Mouse (Mus musculus) c-Kit-negative CD71-positive TER-119-positive erythroid progenitor cells, embryonic 14.5 days (primary cell): ENCODE measurements at regions not wholly inside any gene's neighbourhood (a gene's known extent, or its start where the extent isn't known, plus 50 kb on each side); places are given as distances from the start of the nearest gene placed in this dataset.

Experiments used
- DNase-seq: peaks from one replicate; pipeline ENCODE4 v3.0.0-alpha.2; 2013; ENCODE audit warnings: low read depth, low spot score

DNA sequence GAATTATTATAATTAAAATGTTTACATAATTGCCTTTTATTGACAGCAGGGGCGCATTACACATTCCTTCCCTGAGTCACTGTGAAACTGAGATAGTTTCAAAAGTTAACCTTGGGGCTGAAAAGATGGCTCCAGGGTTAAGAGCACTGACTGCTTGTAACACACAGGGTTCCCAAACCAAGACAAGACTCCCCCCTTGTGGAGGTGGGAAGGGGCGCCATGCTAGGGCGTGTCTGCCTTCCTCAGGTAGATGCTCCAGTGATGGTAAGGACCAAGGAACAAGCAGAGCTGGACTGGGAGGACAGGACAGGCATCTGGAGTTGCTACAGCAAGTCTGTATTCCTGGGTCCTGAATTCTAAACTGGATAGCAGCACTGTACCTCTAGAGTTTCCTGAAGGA, 351.9 kb downstream of the Tbc1d22a start:
- DNase-seq, result no peak

DNA sequence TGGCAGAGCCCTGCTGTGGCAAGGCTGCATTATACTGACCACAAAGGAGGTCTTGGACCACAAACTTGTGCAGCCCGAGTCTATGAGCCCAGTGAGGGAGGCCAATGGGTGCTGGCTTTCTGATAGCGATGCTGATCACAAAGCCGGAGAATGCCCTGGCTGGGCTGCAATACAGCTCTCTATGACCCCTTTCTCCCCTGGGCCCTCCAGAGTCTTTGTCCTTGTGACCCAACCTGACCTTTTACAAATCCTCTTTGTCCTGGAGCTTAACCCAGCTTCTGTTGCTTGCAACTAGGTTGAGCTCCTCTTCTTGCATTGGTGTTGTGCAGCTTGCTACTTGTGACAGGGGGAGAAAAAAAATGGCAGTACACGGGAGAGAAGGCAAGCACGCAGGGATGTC, 360.1 kb downstream of the Tbc1d22a start:
- no peak for DNase-seq

DNA sequence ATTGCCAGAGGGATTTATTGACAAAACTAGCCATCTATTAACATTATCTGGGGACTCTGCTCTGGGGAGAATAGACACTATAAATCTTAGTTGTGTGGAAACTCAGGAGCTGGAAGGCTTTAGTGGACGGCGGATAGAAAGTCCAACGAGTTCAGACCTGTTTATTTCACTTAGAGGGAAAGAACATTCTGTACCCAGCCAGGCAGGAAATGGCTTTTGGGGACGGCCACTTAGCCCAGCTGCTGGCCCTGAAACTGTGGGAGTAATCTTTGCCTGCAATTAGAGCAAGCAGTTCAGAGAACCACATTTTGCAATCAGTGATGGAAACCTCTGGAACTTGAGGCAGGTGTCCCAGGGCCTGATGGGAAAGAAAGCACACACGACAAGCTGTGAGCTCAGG, 362.4 kb downstream of the Tbc1d22a start:
- no peak for DNase-seq

DNA sequence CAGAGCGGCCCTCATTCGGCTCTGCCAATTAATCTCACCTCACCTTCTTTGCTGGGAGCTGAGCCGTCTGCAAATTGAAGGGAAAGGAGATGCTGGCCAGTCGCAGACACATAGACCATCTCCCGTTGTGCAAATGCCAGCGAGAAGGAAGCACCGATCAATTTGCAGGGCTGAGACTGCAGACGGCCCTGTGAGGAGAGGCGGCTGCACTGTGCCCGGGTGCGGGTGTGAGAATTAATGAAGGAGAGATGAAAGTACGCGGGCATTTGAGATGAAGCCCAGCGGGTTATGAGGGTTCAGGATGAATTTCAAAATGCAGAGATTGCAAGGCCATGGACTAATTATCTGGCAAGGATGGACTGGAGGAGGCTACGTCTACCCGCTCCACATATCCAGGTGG, 364.4 kb downstream of the Tbc1d22a start:
- DNase-seq, result no peak

DNA sequence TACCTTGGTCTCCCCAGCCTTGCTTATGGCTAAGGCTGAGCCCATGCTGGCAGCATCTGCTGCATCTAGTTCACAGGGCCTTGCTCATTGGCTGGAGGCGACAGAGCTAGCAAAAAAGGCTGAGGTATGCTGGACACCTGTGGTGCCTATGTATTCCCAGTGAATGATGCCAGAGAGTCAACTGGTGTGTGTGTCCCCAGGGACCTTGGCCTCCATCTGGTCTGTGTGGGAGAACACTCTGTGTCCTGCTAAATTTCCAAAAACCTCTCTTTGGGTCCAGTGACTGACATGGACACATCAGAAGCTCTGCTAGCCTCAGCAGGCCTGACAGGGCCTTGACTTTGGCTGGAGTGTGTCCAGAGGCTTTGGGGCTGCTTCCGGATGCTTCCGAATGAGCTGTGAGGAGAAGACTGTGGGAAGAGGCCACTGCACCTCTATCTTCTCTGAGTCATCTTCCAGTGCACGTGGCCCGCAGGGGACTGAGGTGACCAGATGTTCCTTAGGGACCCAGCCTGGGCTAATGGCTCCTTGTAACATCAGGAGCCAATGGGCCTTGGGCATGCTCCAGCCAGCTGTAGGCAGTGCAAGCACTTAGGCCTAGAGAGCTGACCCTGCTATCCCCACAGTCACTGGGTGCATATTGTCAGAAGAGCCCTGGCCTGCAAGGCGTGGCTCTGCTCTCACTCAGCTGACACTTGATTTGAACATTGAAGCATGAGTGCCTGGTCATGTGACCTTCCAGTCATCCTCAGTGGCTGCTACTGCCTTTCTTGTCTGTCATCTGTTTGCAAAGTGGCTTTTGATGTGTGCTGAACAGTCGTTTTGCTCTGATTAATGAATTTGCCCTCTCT, 368.2 kb downstream of the Tbc1d22a start:
- no peak for DNase-seq

DNA sequence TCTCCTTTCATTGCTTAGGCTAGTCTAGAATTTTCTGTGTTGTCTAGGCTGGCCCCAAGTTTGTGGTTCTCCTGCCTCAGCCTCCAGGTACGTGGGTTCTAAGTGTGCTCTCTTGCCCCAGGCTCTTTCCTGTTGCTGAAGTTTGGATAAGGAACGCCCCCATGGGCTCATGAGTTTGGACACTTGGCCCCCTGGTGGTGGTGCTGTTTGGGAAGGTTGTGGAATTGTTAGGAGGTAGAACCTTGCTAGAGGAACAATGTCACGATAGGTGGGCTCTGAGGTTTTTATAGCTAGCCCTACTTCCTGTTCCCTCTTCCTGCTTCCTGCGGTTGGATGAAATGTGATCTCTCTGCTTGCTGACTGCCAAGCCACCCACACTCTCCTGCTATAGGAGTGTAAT, 371.5 kb downstream of the Tbc1d22a start:
- DNase-seq, result no peak

DNA sequence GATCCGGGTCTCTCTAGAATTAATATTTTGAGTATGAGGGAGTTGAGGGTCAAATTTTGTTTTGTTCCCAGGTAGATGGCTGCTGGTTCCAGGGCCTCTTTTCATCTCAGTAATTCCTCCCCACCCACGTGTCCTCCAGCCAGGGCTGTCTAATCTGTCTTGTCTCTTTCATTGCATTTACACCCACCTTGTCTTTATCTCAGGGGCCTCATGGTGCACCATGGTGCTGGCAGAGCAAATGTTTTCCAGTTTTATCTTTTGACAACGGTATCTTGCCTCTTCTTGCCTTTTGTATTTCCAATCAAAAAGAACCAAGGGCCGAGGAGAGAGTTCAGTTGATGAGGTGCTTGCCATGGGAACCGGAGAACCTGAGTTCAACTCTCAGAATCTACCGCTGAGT, 372.9 kb downstream of the Tbc1d22a start:
- DNase-seq, result no peak

DNA sequence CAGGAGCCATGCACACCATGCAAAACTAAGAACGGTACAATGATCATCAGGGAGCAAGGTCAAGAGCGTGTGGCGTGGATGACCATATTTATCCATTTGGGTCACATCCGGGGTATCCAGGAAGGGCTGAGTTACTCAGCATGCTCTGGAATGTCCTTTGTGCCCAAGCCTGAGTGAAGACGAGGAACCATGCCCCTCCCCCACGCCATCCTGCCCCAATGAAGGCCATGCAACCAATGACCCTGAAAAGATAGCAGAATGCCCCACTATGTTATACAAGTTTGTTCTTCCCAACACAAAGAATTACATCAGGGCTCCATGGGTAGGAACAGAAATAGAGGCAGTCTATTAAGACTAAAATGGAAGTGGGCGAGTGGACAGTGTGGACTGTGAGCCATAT, 375.8 kb downstream of the Tbc1d22a start:
- no peak for DNase-seq

DNA sequence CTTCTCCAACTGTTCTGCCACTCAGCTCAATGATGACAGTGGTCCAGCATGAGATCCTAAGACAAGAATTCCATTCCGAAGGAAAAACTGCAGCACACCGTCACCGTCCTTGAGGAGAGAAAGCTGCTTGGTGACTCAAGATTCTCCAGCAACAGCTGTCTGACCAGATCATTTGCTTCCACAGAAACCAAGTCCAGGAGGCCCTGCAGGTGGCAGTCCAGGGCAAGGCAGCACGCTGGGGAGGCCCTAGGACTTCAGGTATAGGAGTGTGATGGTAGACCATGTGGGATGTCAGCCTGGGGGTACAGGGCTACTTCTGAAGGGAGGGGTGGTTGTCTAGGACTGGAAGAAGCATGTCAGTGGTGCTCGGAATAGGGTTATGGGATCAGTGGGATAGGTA, 376.6 kb downstream of the Tbc1d22a start:
- DNase-seq, result no peak

DNA sequence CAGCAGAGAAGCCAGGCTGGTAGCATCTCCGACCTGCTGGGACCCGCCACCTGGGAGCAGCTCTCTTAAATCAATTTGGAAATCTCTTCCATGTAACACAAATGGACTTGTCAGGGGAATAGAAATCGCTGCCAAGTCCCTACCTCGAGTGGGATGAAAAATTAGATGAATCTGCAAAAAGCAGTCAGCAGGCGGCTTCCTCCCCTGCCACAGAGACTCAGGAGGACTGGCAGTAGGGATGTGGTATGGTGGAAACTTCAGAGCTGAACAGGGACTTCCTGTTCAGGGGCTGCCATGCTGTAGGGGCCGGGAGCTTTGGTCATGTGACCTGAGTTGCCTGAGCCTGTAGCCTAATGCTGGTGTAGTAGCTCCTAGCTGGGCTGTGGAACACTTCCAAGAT, 379.1 kb downstream of the Tbc1d22a start:
- no peak for DNase-seq

DNA sequence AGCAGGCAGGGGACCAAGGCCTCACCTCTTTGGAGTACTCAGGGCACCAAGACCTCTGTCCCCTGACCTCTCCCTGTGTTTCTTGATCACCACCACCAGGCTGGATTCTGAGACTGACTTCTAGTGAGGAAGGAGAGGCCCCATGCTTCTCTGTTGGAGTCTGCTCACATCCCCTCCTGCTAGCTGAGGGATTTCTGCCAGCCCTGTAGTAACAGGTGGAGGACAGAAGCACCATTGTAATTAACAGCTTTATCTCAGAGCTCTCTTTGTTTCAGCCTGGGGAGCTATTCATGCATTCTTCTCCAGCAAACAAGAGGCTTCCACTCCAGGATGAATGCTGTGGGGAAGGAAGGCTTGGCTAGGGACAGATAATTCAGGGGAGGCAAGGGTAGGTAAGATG, 392.2 kb downstream of the Tbc1d22a start:
- DNase-seq, result no peak

DNA sequence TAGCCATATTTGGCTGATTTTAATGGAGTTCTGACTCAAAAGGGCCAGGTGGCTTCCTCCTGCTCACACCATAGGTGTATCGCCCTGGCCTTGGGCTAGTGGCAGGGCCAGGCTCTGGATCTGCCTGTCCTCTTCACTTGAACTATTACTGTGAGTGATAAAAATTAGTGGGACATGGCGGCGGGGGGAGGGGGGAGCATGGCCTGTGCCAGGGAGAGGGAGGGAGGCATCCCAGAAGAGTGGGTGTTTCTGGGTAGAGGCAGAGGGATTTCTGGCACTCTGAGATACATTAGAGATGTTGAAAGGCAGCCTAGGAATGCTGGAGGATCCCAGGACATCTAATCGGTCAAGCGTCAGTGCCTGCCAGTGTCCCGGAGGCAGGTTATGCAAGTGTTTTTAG, 395.4 kb downstream of the Tbc1d22a start:
- DNase-seq, result no peak

DNA sequence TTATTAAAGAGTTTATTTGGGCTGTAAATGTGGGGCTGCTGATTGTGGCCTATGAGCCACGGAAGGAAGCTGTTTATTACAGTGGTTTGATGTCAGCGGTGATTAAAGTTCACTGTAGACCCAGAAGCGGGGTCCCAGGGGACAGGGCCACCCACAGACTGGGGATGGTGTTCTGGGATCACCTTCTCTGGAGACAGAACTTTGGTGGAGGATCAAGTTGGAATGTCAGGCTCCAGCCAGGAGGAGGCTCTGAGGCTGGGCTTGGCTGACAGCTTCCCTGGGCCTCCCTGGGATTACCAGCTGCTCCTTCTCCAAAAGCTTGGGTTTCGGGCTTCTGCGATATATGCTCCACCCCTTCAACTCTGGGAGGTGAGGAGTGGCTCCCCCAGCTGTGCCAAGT, 417.1 kb downstream of the Tbc1d22a start:
- no peak for DNase-seq

DNA sequence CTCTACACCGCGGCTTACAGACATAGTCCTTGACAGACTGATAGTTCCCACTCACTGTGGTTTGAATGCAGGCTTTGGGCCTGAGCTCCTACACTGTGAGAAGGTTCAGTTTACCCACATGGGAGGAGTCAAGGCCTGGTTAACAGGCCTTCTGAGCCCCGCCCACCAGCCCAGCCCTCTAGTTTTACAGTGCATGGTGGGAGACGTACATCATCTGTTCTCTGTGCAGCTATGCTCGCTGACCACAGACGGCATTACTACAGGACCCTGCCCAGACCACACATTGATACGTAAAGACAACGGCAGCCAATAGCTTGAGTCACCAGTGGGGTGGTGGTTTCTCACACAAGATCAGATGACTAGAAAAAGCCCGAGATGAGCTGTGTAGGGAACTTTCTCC, 431.0 kb downstream of the Tbc1d22a start:
- no peak for DNase-seq

DNA sequence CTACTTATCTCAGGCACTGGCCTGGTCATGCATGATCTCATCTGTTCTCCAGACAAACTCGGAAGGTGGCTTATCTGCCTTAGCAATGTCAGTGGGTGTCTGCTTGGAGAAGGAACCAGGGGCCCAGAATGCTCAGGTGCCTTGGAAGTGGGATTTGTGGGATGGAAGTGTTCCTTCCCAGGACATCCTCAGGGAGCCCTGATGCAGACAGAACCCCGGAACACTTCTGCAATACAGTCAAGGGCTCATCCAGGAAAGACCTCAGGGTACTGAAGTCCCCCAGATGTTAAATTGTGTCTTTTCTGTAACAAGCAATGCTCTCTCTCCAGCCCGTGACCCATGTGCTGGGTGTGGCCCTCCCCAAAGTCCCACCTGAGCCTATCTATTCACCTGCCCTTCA, 433.9 kb downstream of the Tbc1d22a start:
- DNase-seq, result no peak

DNA sequence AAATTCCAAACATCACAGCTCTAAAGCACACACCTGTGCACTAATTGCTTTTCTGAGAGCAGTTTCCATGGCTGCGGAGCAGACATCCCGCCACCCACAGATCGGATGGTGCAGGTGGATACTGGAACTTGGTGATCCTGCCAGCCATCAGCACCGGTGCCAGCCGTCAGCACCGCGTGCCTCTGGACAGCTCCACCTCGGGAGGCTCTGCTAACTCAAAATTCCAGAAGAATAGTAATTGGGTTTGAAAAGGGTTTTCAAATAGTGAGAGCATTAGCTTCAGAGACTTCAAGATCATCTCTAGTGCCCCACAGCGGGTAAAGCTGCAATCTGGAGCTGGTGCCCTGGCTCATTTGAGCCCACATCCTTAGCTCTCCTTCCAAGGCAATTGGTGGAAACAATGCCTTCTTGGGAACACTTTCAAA, 458.8 kb downstream of the Tbc1d22a start:
- DNase-seq, result no peak

DNA sequence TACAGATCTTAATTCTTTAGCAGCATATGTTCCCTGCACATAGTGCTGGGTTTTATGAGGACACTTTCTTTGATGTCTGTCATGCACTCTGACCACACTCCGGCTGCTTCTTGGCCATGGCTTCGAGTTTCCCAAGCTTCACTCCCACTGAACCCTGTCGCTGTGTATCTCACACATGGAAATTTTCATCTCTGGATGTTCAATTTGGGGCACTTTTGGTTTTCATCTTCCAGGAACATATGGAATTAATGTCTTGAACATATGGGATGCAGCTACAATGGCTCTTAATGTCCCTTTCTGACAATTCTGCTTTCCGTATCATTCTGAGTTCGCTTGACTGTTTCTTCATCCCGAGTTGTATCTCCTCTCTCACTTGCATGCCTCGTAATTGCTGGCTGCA, 462.8 kb downstream of the Tbc1d22a start:
- DNase-seq, result no peak

DNA sequence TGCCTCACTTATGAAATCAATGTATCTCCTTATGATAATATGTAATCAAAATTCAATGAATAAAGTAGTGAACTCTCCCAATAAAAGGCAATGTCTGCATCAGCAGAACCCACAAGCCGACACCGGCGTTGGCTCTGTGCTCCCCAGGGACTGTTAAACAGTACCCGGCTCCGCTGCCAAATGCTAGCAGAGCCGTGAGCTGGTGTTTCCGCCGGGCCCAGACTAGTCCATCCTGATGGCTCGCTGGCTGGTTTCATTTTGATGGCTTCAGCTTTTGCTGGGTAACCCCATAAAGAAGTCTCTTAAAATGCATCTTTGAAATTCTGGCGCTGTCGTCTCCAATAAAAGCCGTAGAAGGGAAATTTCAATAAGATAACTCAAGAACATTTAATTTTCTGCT, 468.8 kb downstream of the Tbc1d22a start:
- DNase-seq, result no peak

DNA sequence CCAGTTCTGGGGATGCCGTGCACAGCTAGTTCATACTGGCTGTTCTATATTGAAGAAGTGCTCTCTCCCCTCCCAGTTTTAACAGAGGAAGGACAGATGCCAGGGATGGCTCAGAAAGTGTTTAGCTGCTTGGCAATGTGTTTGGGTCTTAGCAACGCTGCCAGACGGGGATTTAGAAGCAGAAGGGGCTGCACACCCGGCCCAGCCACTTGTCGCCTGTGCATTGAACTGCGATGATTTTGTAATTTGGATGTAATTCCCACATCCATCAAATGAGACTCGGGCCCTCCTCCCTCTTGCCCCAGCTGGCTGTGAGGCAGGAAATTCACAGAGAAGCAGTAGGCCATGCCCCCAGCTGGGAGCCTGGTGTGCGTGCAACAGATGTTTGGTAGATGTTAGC, 475.4 kb downstream of the Tbc1d22a start:
- no peak for DNase-seq

DNA sequence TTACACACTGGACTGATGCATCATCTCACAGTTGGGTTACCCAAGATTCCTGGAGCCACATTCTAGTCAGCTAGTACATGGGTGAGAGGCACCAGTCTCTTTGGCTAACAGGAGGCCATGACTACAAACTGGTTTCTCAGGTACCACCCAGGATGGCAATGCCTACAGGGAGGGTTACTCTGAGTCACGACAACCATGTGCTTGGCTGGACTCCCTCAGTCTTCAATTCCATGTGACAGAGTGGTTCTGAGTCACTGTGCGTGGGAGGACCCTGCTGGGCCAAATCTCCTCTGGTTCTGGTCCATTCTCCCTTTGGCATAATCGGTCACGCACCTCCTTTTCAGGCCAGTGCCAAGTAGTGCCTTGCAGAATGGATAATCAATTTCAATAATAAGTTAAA, 482.5 kb downstream of the Tbc1d22a start:
- DNase-seq, result no peak

DNA sequence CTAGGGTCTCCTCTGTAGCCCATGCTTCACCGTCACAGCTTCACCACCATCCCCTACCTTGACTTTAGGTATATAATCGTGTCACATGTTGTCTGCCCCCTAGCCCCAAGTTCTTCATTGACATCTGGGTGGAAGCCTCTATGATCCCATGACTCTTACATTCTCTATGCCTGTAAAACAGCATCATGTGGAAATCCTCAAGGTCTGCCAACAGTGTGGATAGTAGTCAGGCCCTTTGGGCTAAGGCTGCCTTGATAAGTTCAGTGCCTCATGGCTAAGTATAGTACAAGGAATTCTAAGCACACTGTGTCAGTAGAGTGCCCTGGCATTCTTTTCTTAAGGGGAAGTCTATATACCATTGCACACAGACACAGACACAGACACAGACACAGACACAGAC, 496.2 kb downstream of the Tbc1d22a start:
- DNase-seq, result no peak

DNA sequence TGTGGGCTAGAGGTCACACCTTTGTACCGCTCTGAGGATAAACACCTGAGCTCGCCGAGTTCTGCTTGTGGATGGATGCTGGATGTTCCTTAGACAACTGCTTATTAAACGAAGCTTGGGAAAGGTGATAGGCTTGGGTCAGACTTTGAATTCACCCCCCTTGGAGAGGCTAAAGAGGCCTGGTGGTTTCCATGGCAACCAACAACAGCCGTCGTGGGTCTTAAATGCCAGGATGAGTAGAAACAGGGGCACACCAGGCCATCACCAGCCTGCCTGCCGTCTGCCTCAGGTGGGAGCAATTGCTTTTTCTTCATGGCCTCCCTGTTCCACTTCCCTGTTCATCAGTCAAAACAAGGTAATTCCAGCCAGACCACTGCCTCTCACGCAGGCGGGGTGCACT, 504.1 kb downstream of the Tbc1d22a start:
- DNase-seq, result no peak

DNA sequence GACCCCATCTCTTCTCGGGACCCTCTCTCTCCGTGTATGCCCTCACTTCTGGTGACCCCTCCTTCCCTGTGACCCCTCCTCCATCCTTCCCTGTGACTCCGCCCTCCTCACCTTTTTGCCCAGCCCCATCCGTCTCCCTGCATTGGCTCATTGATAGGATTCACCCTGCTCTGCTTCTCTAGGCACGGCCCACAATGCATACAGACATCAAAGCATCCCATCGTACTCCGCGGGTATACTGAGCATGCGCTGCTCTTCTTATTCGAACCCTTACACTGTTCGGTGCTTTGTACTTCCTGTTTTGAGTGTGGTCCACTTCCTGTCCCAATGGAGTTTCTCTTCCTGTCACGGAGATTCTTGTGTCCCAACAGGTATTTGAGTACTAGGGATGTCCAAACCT, 504.8 kb downstream of the Tbc1d22a start:
- DNase-seq, result no peak

DNA sequence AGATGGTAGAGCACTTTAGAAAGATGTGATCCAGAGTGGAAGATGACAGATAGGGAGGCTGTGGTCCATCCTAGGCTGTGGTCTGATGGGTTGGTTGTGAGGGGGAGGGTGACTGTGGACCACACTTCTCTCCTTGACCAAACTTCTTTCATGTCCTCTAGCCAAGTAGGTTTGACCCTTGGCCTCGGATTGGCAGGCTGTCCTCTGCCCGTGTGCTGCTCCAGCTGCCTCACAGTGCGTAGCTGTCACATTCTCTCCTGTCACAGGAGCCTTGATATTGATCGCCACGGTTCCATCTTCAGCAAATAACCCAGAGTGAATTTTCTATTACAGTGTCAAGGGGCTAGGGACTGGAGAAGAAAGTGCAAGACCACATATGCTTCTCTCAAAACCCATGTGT, 506.9 kb downstream of the Tbc1d22a start:
- DNase-seq, result no peak
